Mouse (Mus musculus) bone marrow macrophage, adult 2 months (primary cell): ENCODE data around the gene Mylpf.

Source experiments
- CTCF ChIP-seq: IDR thresholded peaks from 2 replicates; pipeline ENCODE4 v1.5.1; 2012; ENCODE audit warnings: low read depth, mild to moderate bottlenecking, low read length, moderate library complexity
- POLR2A ChIP-seq: IDR thresholded peaks from 2 replicates; pipeline ENCODE4 v1.6.1; 2012; ENCODE audit warnings: mild to moderate bottlenecking, low read depth, low read length, borderline replicate concordance

- TF ChIP-seq CTCF (no peak), POLR2A (no peak)
Observed at GRCm38 (mm10) chr7:127211014-127211745, 2.5 kb downstream of the Mylpf start.
